Mouse (Mus musculus): ENCODE data around the gene Ttc7. TPM values are rescaled to one million over a fixed set of nuclear protein-coding genes. Genes with fewer than 3 reads are reported as not detected.

Gene Ttc7
- polyA plus RNA-seq, 1 experiment from 2014 or later: 2.9 TPM

- H3K27me3 ChIP-seq (ENCODE audit: poor library complexity, severe bottlenecking): no peaks in the 10 kb centered on the region
- no peaks in the 10 kb centered on the region for H3K9me3 ChIP-seq
- peaks cover 10% of the 10 kb centered on the region; the same call in 1 of the 2 replicates for H3K4me1 ChIP-seq
- DNase-seq (ENCODE audit: extremely low spot score, low spot score): no peak
- WGBS: 65% methylated on average over 5 of the region's 5 CpGs
- no peak overlapping the region for H3K4me3 ChIP-seq
- H3K27ac ChIP-seq: 0 out of 2 replicates have a peak overlapping the region, but pooled peaks have one; percentile 6
- no peaks in the 10 kb centered on the region for H3K36me3 ChIP-seq (replicated peaks)
Measured at GRCm38 (mm10) chr17:87387068-87387467, 104.4 kb downstream of the Ttc7 start.

DNA sequence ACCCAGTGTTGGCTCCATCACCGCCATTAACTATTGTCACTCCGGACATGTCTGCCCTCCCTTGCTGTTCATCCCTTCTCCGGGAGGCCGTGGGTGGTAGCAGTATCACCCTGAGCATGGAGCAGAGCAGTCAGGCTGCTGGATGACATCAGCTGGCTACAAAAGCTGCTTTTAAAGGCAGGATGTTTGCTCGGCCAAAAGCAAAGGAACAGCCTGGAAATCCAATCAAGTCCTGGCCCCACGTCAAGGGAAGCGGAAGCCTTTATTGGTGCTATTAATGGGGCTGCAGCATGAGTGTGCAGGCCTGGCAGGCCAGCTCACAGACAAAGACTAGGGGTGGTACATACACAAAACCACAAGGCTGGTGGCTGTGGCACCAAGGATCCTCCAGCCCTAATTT, 108.6 kb downstream of the Ttc7 start:
- DNase-seq (ENCODE audit: extremely low spot score, low spot score): no peak
- H3K4me3 ChIP-seq: no peak overlapping the region
- whole genome bisulfite sequencing: 79% methylated on average over 7 of the region's 7 CpGs

GRCm38 (mm10) chr17:87397088-87397487, 114.4 kb downstream of the Ttc7 start:
- H3K27ac ChIP-seq: no peak overlapping the region
- H3K36me3 ChIP-seq (replicated peaks): no peaks in the 10 kb centered on the region
- WGBS: 76% methylated on average over 11 of the region's 11 CpGs

More for the DNA sequence above, 108.6 kb downstream of the Ttc7 start:
- H3K36me3 ChIP-seq (replicated peaks): no peaks in the 10 kb centered on the region
- no peaks in the 10 kb centered on the region for H3K9me3 ChIP-seq
- no peak overlapping the region for H3K27ac ChIP-seq
- H3K4me1 ChIP-seq: peaks cover 9% of the 10 kb centered on the region
- no peaks in the 10 kb centered on the region for H3K27me3 ChIP-seq (ENCODE audit: poor library complexity, severe bottlenecking)

GRCm38 (mm10) chr17:87402444-87402843, 119.8 kb downstream of the Ttc7 start:
- no peaks in the 10 kb centered on the region for H3K9me3 ChIP-seq
- peaks cover 8% of the 10 kb centered on the region for H3K4me1 ChIP-seq
- 92% methylated on average over 11 of the region's 11 CpGs for WGBS
- no peak for DNase-seq (ENCODE audit: extremely low spot score, low spot score)
- no peaks in the 10 kb centered on the region for H3K36me3 ChIP-seq (replicated peaks)
- H3K27me3 ChIP-seq (ENCODE audit: poor library complexity, severe bottlenecking): no peaks in the 10 kb centered on the region
- H3K4me3 ChIP-seq: no peak overlapping the region
- no peak overlapping the region for H3K27ac ChIP-seq

More at GRCm38 (mm10) chr17:87397088-87397487, 114.4 kb downstream of the Ttc7 start:
- DNase-seq (ENCODE audit: extremely low spot score, low spot score): no peak
- H3K27me3 ChIP-seq (ENCODE audit: poor library complexity, severe bottlenecking): no peaks in the 10 kb centered on the region
- H3K9me3 ChIP-seq: no peaks in the 10 kb centered on the region
- H3K4me1 ChIP-seq: peaks cover 11% of the 10 kb centered on the region
- H3K4me3 ChIP-seq: no peak overlapping the region

DNA sequence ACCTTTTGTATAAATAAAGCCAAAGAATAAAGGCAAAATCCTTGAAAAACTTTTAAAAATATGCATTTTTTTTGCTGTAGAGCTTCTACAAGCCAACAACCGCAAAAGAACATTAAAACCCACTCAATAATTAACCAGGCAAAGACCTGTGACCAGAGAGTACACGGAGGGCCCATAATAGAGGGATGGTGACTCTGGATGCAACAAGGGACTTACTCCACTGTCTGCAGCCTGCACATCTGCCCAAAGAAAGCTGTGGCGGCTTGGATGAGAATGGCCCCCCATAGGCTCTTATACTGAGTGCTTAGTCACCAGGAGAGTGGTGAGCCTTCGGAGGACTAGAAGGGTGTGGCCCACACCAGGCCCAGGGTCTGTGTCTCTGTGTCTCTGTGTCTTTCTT, 120.8 kb downstream of the Ttc7 start:
- DNase-seq (ENCODE audit: extremely low spot score, low spot score): no peak
- 87% methylated on average over 4 of the region's 4 CpGs for WGBS
- no peak overlapping the region for H3K27ac ChIP-seq
- H3K36me3 ChIP-seq (replicated peaks): no peaks in the 10 kb centered on the region
- no peaks in the 10 kb centered on the region for H3K27me3 ChIP-seq (ENCODE audit: poor library complexity, severe bottlenecking)
- H3K9me3 ChIP-seq: no peaks in the 10 kb centered on the region
- no peak overlapping the region for H3K4me3 ChIP-seq
- H3K4me1 ChIP-seq: peaks cover 6% of the 10 kb centered on the region

DNA sequence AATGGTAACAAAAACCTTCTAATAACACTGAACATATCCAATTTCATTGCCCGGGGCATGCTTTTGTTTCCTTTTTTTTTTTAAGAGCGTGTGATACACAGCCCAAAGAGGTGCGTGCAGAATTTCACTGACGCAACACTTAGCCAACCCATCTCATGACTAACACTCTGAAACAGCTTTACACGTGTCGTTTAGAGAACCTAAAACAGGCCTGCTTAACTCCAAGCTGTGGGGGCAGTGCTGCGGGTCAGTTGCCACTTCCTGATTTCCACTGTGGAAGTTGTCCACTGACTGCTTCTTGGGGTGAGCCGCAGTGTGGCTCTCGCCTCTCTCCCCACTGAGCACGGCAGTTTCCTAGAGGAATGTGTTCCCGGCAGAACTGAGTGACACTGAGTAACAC, 122.9 kb downstream of the Ttc7 start:
- no peak overlapping the region for H3K4me3 ChIP-seq
- H3K4me1 ChIP-seq: peaks cover 3% of the 10 kb centered on the region; the same call in 1 of the 2 replicates
- H3K27ac ChIP-seq: 0 out of 2 replicates have a peak overlapping the region, but pooled peaks have one; percentile 30
- no peaks in the 10 kb centered on the region for H3K27me3 ChIP-seq (ENCODE audit: poor library complexity, severe bottlenecking)
- DNase-seq (ENCODE audit: extremely low spot score, low spot score): no peak
- H3K9me3 ChIP-seq: no peaks in the 10 kb centered on the region
- no peaks in the 10 kb centered on the region for H3K36me3 ChIP-seq (replicated peaks)
- WGBS: 73% methylated on average over 11 of the region's 11 CpGs

- 91% methylated on average over 4 of the region's 4 CpGs for WGBS
- Histone ChIP-seq H3K36me3 (replicated peaks) (no peaks in the 10 kb centered on the region), H3K9me3 (no peaks in the 10 kb centered on the region), H3K4me1 (peaks cover 3% of the 10 kb centered on the region; the same call in 1 of the 2 replicates), H3K27me3 (ENCODE audit: poor library complexity, severe bottlenecking) (no peaks in the 10 kb centered on the region), H3K27ac (no peak overlapping the region), H3K4me3 (no peak overlapping the region)
- no peak for DNase-seq (ENCODE audit: extremely low spot score, low spot score)
Measured at GRCm38 (mm10) chr17:87406646-87407045, 124.0 kb downstream of the Ttc7 start.

DNA sequence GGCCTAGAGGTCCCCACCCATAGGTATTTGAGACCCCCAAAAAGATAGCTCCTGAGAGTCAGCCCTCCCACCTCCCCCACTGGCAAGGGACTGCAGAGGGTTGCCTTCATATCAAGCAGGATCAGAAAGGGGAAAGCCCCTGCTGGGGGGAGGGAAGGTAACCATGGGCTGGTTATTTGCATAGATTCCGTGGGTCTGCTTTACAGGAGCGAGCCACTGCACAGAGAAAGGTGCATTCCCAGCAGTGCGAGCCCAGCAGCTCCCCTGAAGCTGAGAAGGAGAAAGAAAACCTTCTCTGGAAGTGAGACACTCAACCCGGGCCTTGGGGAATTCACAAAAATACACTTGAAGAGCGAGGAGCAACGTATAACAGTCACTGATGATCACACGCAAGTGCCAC, 135.4 kb downstream of the Ttc7 start:
- H3K4me1 ChIP-seq: no peaks in the 10 kb centered on the region
- H3K27ac ChIP-seq: no peak overlapping the region
- H3K27me3 ChIP-seq (ENCODE audit: poor library complexity, severe bottlenecking): no peaks in the 10 kb centered on the region
- 74% methylated on average over 7 of the region's 7 CpGs for WGBS
- 0 out of 2 replicates have a peak, but pooled peaks cover 10% of the 10 kb centered on the region for H3K36me3 ChIP-seq (replicated peaks)
- no peak for DNase-seq (ENCODE audit: extremely low spot score, low spot score)
- no peaks in the 10 kb centered on the region for H3K9me3 ChIP-seq
- no peak overlapping the region for H3K4me3 ChIP-seq

DNA sequence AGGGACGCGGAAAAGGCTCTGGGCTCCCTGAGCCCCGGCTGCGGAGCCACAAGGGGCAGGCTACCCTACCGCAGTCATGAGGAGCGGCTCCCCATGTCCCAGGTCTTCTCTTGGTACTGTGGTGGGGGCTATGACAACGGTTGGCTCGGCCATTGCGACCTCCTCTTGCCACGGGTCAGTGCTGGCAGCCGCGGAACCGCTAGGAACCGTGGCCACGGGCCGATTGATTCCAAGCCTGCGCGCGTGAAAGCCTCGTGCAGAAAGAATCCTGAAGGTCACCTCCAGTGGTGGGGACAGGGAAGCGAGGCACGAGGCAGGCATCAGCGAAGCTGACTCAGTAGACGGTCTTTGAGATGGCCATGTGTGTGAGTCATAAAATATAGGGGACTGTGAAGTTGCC, 144.8 kb downstream of the Ttc7 start, which contains the start of gene Stpg4:
TSS of gene Stpg4 (minus strand) at position 231 of the 400 bp plus-strand sequence.
- H3K4me3 ChIP-seq: no peak within 1 kb of the TSS
- peak within 1 kb of the TSS; percentile 40; the same call in 1 of the 2 replicates for H3K27ac ChIP-seq
- H3K4me1 ChIP-seq: peaks cover 13% of the 10 kb centered on the region
- WGBS: 52% methylated on average over 24 of the region's 24 CpGs
- H3K9me3 ChIP-seq: no peaks in the 10 kb centered on the region
- H3K27me3 ChIP-seq (ENCODE audit: poor library complexity, severe bottlenecking): no peaks in the 10 kb centered on the region
- no peak for DNase-seq (ENCODE audit: extremely low spot score, low spot score)
- H3K36me3 ChIP-seq (replicated peaks): peaks cover 50% of the 10 kb centered on the region

GRCm38 (mm10) chr17:87429431-87429830, 146.7 kb downstream of the Ttc7 start:
- no peaks in the 10 kb centered on the region for H3K27me3 ChIP-seq (ENCODE audit: poor library complexity, severe bottlenecking)
- no peaks in the 10 kb centered on the region for H3K9me3 ChIP-seq
- peaks cover 69% of the 10 kb centered on the region for H3K36me3 ChIP-seq (replicated peaks)
- WGBS: 89% methylated on average over 3 of the region's 3 CpGs
- H3K4me3 ChIP-seq: no peak overlapping the region
- DNase-seq (ENCODE audit: extremely low spot score, low spot score): no peak
- H3K27ac ChIP-seq: no peak overlapping the region
- peaks cover 13% of the 10 kb centered on the region for H3K4me1 ChIP-seq

Other genes with a start within 250 kb of the Ttc7 start
- gene Socs5, start 175.2 kb upstream of the Ttc7 start, polyA plus RNA-seq (2016; fragmentation: Nextera tagmentation; extraction: Ambion mirVana): 6.4 and 7.4 TPM in 2 replicates
- 72.8 and 74.5 TPM in 2 replicates for gene Mcfd2, start 17.0 kb upstream of the Ttc7 start, polyA plus RNA-seq (2016; fragmentation: Nextera tagmentation; extraction: Ambion mirVana)
- gene Stpg4, start 144.9 kb downstream of the Ttc7 start, polyA plus RNA-seq (2016; fragmentation: Nextera tagmentation; extraction: Ambion mirVana): not detected in 2 replicates
- gene Calm2, start 164.0 kb downstream of the Ttc7 start, polyA plus RNA-seq (2016; fragmentation: Nextera tagmentation; extraction: Ambion mirVana): 1,161 and 1,233 TPM in 2 replicates